Mouse (Mus musculus) neural tube, embryonic 15.5 days (tissue): Measurements from ENCODE around the gene Krtap26-1. TPM values are rescaled to one million over a fixed set of nuclear protein-coding genes. Genes with fewer than 3 reads are reported as not detected.

ENCODE experiments used
- ATAC-seq: fragments of 200-750 bp; cut with Nextera tagmentation; 2 replicates; pipeline ENCODE4 v1.8.0; 2017; ENCODE audit warnings: mild to moderate bottlenecking, moderate TSS enrichment, moderate library complexity; ENCODE audit not compliant: low FRiP score
- H3K27ac ChIP-seq: fragments of 300-500 bp; sonication (generic); replicated peaks from 2 replicates; pipeline ENCODE4 v1.5.1; 2015; ENCODE audit warnings: mild to moderate bottlenecking, inconsistent platforms
- H3K27me3 ChIP-seq: fragments of 300-500 bp; sonication (generic); replicated peaks from 2 replicates; pipeline ENCODE4 v1.6.1; 2015; ENCODE audit warnings: inconsistent platforms
- H3K36me3 ChIP-seq: fragments of 300-500 bp; sonication (generic); 2 replicates; pipeline ENCODE4 v1.6.1; 2015; ENCODE audit warnings: inconsistent platforms
- H3K4me1 ChIP-seq: fragments of 300-500 bp; sonication (generic); 2 replicates; pipeline ENCODE4 v1.6.1; 2015; ENCODE audit warnings: inconsistent platforms
- H3K4me2 ChIP-seq: fragments of 300-500 bp; sonication (generic); 2 replicates; pipeline ENCODE4 v1.6.1; 2015; ENCODE audit warnings: inconsistent platforms, mild to moderate bottlenecking, moderate library complexity
- H3K4me3 ChIP-seq: fragments of 300-500 bp; sonication (generic); replicated peaks from 2 replicates; pipeline ENCODE4 v1.5.1; 2015; ENCODE audit warnings: mild to moderate bottlenecking, inconsistent platforms
- H3K9ac ChIP-seq: fragments of 300-500 bp; sonication (generic); replicated peaks from 2 replicates; pipeline ENCODE4 v1.6.1; 2015; ENCODE audit warnings: mild to moderate bottlenecking, inconsistent platforms
- H3K9me3 ChIP-seq: fragments of 300-500 bp; sonication (generic); replicated peaks from 2 replicates; pipeline ENCODE4 v1.6.1; 2016; ENCODE audit warnings: inconsistent platforms
- WGBS: fragments of 180-500 bp; shearing (Covaris S2); methylation state at CpG from one replicate; pipeline ENCODE4 v1.1.7; 2015; ENCODE audit warnings: mixed read lengths; 5-methylcytosine and 5-hydroxymethylcytosine counted together
- polyA plus RNA-seq: library from polyadenylated mRNA; unstranded; fragments of >200 nt; fragmentation: Nextera tagmentation; extraction: Ambion mirVana; gene quantifications from 2 replicates; pipeline ENCODE4 v1.2.1, GENCODE M21; 2015

Gene Krtap26-1
- polyA plus RNA-seq, 1 experiment from 2014 or later, result 0.15 TPM

GRCm38 (mm10) chr16:88627566-88627965 is 20.0 kb downstream of the Krtap26-1 start, which contains the start of gene 2310079G19Rik:
Gene 2310079G19Rik (minus strand): TSS chr16:88627666.
- Histone ChIP-seq H3K27me3 (no peaks in the 10 kb centered on the region), H3K9ac (no peak within 1 kb of the TSS), H3K36me3 (no peaks in the 10 kb centered on the region), H3K27ac (no peak within 1 kb of the TSS), H3K4me3 (no peak within 1 kb of the TSS), H3K4me1 (no peaks in the 10 kb centered on the region), H3K4me2 (no peak within 1 kb of the TSS), H3K9me3 (no peaks in the 10 kb centered on the region)
- no peak for ATAC-seq
- 95% methylated on average over 4 of the region's 4 CpGs for WGBS

- WGBS, result 76% methylated on average over 4 of the region's 4 CpGs
- no peak for ATAC-seq
These were observed 34.9 kb downstream of the Krtap26-1 start for GRCm38 (mm10) chr16:88612712-88613111.

GRCm38 (mm10) chr16:88611922-88612321 is 35.7 kb downstream of the Krtap26-1 start, which contains the start of gene Krtap24-1:
Gene Krtap24-1 (minus strand): TSS chr16:88612279.
- Histone ChIP-seq H3K4me2 (no peak within 1 kb of the TSS), H3K36me3 (no peaks in the 10 kb centered on the region), H3K27me3 (no peaks in the 10 kb centered on the region), H3K4me1 (no peaks in the 10 kb centered on the region), H3K9ac (no peak within 1 kb of the TSS), H3K9me3 (no peaks in the 10 kb centered on the region), H3K27ac (no peak within 1 kb of the TSS), H3K4me3 (no peak within 1 kb of the TSS)
- 90% methylated on average over 8 of the region's 8 CpGs for WGBS
- no peak for ATAC-seq

More at GRCm38 (mm10) chr16:88612712-88613111, 34.9 kb downstream of the Krtap26-1 start:
- Histone ChIP-seq H3K4me3 (no peak overlapping the region), H3K4me2 (no peak overlapping the region), H3K36me3 (no peaks in the 10 kb centered on the region), H3K9me3 (no peaks in the 10 kb centered on the region), H3K27ac (no peak overlapping the region), H3K9ac (no peak overlapping the region), H3K27me3 (no peaks in the 10 kb centered on the region), H3K4me1 (no peaks in the 10 kb centered on the region)

- ATAC-seq, result no peak
- peaks cover 10% of the 10 kb centered on the region; the same call in 1 of the 2 replicates for H3K4me1 ChIP-seq
- 78% methylated on average over 6 of the region's 6 CpGs for WGBS
- H3K36me3 ChIP-seq, result no peaks in the 10 kb centered on the region
- H3K4me2 ChIP-seq, result no peak overlapping the region
- no peaks in the 10 kb centered on the region for H3K9me3 ChIP-seq
- H3K9ac ChIP-seq, result no peak overlapping the region
- H3K27me3 ChIP-seq, result no peaks in the 10 kb centered on the region
- H3K4me3 ChIP-seq, result no peak overlapping the region
- no peak overlapping the region for H3K27ac ChIP-seq
These were observed 43.0 kb downstream of the Krtap26-1 start for GRCm38 (mm10) chr16:88604570-88604969.

GRCm38 (mm10) chr16:88602464-88602863 is 45.1 kb downstream of the Krtap26-1 start:
- Histone ChIP-seq H3K36me3 (no peaks in the 10 kb centered on the region), H3K4me2 (no peak overlapping the region), H3K4me1 (peaks cover 11% of the 10 kb centered on the region; the same call in 1 of the 2 replicates), H3K27ac (no peak overlapping the region), H3K9me3 (no peaks in the 10 kb centered on the region), H3K27me3 (no peaks in the 10 kb centered on the region), H3K9ac (no peak overlapping the region), H3K4me3 (no peak overlapping the region)
- ATAC-seq, result no peak
- 59% methylated on average over 1 of the region's 1 CpGs for WGBS

- H3K4me3 ChIP-seq, result no peak overlapping the region
- H3K9me3 ChIP-seq, result no peaks in the 10 kb centered on the region
- H3K4me1 ChIP-seq, result peaks cover 11% of the 10 kb centered on the region; the same call in 1 of the 2 replicates
- no peak overlapping the region for H3K27ac ChIP-seq
- peak overlapping the region; percentile 44; the same call in 1 of the 2 replicates for H3K4me2 ChIP-seq
- no peak for ATAC-seq
- 42% methylated on average over 8 of the region's 8 CpGs for WGBS
- no peaks in the 10 kb centered on the region for H3K27me3 ChIP-seq
- no peak overlapping the region for H3K9ac ChIP-seq
- no peaks in the 10 kb centered on the region for H3K36me3 ChIP-seq
These were observed 47.3 kb downstream of the Krtap26-1 start for GRCm38 (mm10) chr16:88600303-88600702.

- H3K9ac ChIP-seq, result no peak overlapping the region
- H3K9me3 ChIP-seq, result no peaks in the 10 kb centered on the region
- H3K4me1 ChIP-seq, result peaks cover 11% of the 10 kb centered on the region; the same call in 1 of the 2 replicates
- no peaks in the 10 kb centered on the region for H3K36me3 ChIP-seq
- H3K4me2 ChIP-seq, result peak overlapping the region; percentile 44
- ATAC-seq, result no peak; the same call in 1 of the 2 replicates
- H3K27ac ChIP-seq, result no peak overlapping the region; the same call in 1 of the 2 replicates
- 10% methylated on average over 16 of the region's 16 CpGs for WGBS
- no peaks in the 10 kb centered on the region for H3K27me3 ChIP-seq
- H3K4me3 ChIP-seq, result no peak overlapping the region; the same call in 1 of the 2 replicates
These were observed 47.9 kb downstream of the Krtap26-1 start for GRCm38 (mm10) chr16:88599504-88600237.

Other genes starting within 250 kb of the Krtap26-1 start
- gene Cldn17, start 140.8 kb downstream of the Krtap26-1 start, polyA plus RNA-seq, result not detected in 2 replicates
- gene Cldn8, start 84.6 kb downstream of the Krtap26-1 start, polyA plus RNA-seq, result 10.3 TPM in 1 of 2 replicates, not detected in the other
- not detected in 2 replicates for gene Krtap24-1, start 35.5 kb downstream of the Krtap26-1 start, polyA plus RNA-seq
- gene 2310079G19Rik, start 20.1 kb downstream of the Krtap26-1 start, polyA plus RNA-seq, result not detected in 2 replicates
- not detected in 2 replicates for gene Krtap27-1, start 23.9 kb upstream of the Krtap26-1 start, polyA plus RNA-seq
- not detected in 2 replicates for gene 2310061N02Rik, start 60.2 kb upstream of the Krtap26-1 start, polyA plus RNA-seq
- not detected in 2 replicates for gene Krtap13-1, start 81.1 kb upstream of the Krtap26-1 start, polyA plus RNA-seq
- gene Krtap13, start 103.8 kb upstream of the Krtap26-1 start, polyA plus RNA-seq, result not detected in 2 replicates
- not detected in 2 replicates for gene 2310034C09Rik, start 111.1 kb upstream of the Krtap26-1 start, polyA plus RNA-seq
- not detected in 2 replicates for gene 2310057N15Rik, start 126.4 kb upstream of the Krtap26-1 start, polyA plus RNA-seq
- gene Gm5965, start 130.1 kb upstream of the Krtap26-1 start, polyA plus RNA-seq, result not detected in 2 replicates
- gene Gm20741, start 164.4 kb upstream of the Krtap26-1 start, polyA plus RNA-seq, result not detected in 2 replicates
- not detected in 2 replicates for gene Krtap15, start 172.4 kb upstream of the Krtap26-1 start, polyA plus RNA-seq
- gene Krtap14, start 178.3 kb upstream of the Krtap26-1 start, polyA plus RNA-seq, result not detected in 2 replicates
- not detected in 2 replicates for gene Krtap19-1, start 221.6 kb upstream of the Krtap26-1 start, polyA plus RNA-seq
- gene Krtap19-2, start 226.5 kb upstream of the Krtap26-1 start, polyA plus RNA-seq, result not detected in 2 replicates
- not detected in 2 replicates for gene Krtap19-3, start 230.2 kb upstream of the Krtap26-1 start, polyA plus RNA-seq
- gene Krtap19-4, start 237.3 kb upstream of the Krtap26-1 start, polyA plus RNA-seq, result not detected in 2 replicates
- not detected in 2 replicates for gene Krtap19-5, start 248.7 kb upstream of the Krtap26-1 start, polyA plus RNA-seq